Mouse (Mus musculus) megakaryocyte progenitor cell, adult 5-6 weeks (primary cell): Measurements from ENCODE around the gene Add2. TPM values are rescaled to one million over a fixed set of nuclear protein-coding genes. Genes with fewer than 3 reads are reported as not detected.
"Not testable (repeated sequence)": the region's sequence is repeated elsewhere in the genome, so short reads cannot be mapped to it uniquely, and the experiment has no call there.

Experiments
- ATAC-seq: replicated peaks from 2 replicates; pipeline ENCODE4 v1.8.0; 2016; ENCODE audit warnings: mild to moderate bottlenecking, moderate TSS enrichment, inconsistent platforms; ENCODE audit not compliant: poor library complexity
- total RNA-seq, 2 experiments: library from RNA; stranded (forward) in 1 of 2; stranded (reverse) in 1 of 2; fragments of 157-497, 149-512 nt in 1 of 2; fragments of 200-1000 nt in 1 of 2; gene quantifications; 2 replicates each; pipeline versions ENCODE4 v1.2.3 to v1.2.4; 2015 to 2017

Gene Add2
- 2.5 and 4.6 TPM in 2 replicates for total RNA-seq (2015)
- total RNA-seq (2017), result 6.7 and 8.0 TPM in 2 replicates

DNA sequence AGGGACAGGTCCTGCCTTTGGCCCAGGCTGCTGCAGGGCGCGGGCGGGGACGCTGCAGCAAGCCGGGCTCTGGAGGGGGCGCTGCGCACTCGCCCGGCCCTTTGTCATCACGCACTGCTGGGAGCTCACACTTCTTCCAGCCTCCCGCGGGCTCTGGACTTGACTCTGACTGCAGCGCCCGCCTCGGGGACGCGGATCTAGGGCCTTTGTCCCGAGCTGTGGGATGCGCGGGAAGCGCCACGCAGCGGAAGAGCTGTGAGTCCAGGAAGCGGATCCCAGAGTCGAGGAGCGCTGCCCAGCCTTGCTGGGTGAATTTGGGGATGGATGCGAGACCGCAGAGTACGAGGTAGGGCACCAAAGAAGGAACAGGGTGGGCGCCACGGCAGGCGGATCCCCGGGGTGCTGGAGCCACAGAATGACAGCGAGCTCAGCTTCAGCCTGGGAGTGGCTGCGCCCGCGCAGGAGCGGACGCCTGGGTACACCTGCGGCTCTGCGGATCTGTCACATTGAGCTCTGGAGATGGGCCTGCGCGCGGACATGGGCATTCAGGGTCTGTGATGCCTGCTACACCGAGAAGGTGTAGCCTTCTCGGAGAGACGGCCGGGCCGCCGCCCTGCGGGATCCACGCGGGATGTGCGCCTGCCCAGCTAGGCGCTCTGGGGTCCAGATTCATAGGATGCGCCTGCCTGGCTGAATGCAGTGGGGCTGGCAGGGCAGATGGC is at the start of gene Add2:
TSS of gene Add2 (plus strand) at position 81 of the 722 bp plus-strand sequence.
- ATAC-seq, result peak; percentile 46; the same call in 1 of the 2 replicates

- ATAC-seq, result not testable (repeated sequence)
Measured at GRCm38 (mm10) chr6:85978736-85979135, 49.7 kb upstream of the Add2 start.

DNA sequence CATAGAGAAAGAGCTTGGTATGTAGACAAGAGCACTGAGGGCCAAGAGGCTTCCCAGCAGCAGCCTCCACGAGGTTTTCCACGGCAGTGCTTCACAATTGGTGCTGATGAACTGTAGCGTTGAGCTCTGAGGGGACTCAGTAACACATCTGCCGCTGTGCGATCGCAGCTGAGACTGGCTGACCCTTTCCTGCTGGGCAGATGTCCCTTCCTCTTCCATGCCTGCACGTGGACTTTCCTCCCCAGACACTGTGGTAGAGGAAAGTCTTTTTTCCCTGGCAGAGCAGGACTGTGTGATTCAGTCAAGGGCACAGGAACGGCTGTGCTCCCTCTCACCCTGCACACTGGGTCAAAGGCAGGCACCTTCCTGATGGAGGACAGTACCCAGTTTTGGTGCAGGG is 44.1 kb upstream of the Add2 start:
- ATAC-seq, result no peak

GRCm38 (mm10) chr6:85989570-85989969 is 38.9 kb upstream of the Add2 start:
- ATAC-seq, result not testable (repeated sequence)

DNA sequence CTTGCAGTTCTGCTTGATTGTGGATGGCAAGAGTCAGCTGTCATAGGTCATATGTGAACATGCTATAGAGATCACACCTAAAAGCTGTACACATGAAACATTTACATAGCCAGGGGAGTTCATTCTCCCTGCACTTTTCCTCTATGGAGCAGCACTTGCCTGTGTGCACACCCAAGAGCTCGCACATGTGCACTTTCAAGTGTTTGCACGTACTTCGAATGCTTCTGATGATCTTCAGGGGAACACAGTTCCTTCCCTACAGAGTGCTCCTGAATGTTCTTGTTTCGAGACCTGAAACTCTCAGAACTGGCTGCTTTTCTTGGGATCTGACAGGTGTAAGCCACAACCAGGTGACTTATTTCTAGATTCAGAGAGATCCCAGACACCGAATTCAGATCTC is 37.7 kb upstream of the Add2 start:
- not testable (repeated sequence) for ATAC-seq

GRCm38 (mm10) chr6:86003405-86003925 is 25.0 kb upstream of the Add2 start:
- peak; percentile 53; the same call in 1 of the 2 replicates for ATAC-seq

DNA sequence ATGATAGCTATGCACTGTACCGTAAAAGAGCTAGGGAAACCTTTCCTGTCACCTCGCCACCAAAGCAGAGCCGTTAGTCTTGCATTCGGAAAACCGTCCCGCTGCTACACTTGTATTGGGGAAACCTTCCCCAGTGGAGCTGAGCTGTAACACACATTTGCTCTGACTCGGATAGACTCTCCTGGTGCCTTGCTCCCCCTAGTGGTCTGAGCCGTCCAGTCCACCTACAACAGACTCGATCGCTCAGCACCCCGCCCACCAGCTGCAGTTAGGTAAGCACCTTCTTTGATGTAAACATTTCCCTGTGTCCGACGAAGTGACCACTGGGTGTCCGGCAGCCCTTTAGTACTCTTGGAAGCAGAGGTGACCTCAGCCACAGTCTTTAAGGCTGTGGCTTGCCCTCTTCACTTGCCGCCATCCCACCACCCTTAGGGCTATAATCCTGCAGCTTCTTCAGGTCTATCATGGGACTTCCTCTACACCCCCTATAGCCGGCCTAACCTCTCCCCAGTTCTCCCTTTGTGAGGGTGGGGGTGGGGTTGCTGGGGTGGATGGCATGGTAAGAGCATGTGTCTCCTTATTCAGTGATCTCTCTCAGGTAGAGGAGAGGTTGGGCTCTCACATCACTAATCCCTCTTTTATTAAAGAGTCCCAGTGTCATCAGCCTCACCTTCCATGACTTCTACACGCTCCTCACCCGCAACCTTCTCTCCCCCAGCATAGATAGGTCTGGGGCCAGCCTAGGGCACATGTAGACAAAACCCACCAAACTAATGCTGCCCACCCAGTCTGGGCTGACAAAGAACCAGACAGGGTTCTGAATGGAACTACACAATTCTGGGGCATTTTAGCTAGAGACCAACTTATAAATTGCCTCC is 24.0 kb upstream of the Add2 start:
- peak; percentile 100 for ATAC-seq

DNA sequence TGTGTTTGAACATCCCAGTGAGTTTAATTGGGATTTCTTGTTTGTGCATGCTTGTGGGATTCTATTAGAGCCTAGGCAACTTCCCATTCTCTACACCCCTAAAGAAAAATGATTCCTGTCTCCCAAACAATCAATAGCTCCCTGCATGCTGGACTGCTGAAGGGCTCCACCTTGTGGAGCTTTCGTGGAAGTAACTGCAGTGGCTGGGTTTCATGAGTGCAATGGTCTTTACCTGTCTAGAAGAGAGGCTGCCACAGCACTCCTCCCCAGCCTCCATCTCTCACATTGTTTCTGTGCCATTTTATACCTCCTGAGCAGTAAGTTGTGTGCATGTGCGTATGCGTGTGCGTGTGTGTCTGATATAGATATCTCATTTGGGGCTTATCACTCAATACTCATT is 18.5 kb upstream of the Add2 start:
- peak; percentile 87 for ATAC-seq

- ATAC-seq, result not testable (repeated sequence)
Measured at GRCm38 (mm10) chr6:86014812-86015211, 13.7 kb upstream of the Add2 start.

DNA sequence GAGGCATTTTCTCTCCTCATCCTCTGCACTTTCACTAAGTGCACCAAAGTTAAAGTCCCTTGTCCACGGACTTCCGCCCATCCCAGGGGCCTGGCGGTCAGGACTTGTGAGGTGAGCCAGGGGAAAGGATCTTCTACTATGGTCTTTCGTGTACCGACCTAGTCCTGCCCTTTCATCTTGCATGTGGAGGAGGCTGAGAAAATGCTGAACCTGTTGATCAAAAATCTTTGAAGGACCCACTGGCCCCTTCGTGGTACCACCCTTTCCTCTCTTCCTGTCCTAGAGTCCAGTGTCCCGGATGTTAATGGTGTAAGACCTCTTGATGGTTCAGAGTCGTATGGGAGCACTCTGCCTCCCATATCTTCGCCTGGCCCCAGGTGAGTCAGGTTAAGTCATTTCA is 12.6 kb upstream of the Add2 start, which contains the start of gene Figla:
TSS of gene Figla (plus strand) at position 301 of the 400 bp plus-strand sequence.
- no peak for ATAC-seq

GRCm38 (mm10) chr6:86016793-86017350 is 11.6 kb upstream of the Add2 start:
- ATAC-seq, result no peak

DNA sequence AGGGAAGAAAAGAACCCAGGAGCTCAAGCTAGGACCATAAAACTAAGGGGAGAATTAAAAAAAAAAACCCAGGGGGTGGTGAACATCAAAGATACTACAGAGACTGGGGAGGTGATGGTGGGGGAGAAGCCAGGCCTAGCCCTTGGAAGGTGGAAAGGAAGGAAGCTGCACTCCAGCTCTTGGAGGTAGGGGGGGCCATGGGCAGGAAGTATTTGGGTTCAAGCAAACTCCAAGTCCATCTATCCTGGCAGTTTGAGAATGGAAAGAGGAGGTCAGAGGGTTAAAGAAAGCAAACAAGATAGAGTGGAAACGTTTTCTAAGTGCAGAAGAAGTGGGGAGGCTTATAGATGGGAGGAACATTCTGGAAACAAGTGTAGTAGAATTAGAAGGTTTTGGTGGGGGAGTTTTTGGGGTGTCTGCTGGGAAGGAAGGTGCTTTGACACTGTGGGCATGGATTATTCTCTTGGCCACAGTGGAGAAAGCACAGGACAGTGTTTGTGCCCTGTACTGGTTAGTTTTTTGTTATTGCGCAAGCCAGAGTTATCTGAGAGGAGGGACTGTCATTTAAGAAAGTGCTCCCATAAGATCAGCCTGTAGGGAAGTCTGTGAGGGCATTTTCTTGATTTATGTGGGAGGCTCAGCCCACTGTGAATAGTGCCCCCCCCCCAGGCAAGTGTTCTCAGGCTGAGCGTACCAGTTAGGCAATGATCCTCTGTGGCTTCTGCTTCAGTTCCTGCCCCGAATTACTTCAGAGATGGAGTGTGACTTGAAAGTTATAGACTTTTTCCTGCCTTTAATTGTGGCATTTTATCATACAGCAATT is 8.9 kb upstream of the Add2 start:
- ATAC-seq, result peak; percentile 56

DNA sequence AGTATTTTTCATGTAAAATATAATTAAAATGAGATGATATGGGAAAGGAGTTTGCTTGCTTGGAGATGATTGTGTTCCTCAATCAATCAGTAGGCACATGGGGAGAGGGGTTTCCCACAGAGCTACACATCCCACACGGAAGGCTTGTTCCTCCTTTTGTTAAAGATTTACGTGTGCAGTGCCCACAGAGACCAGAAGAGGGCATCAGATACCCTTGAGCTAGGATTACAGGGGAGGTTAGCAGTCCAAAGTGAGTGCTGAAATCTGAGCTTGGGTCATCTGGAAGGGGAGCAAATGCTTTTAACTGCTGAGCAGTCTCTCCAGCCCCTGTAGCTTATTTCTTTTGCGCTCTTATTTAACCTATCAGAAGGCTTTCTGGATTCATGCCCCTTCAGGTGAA is 7.5 kb upstream of the Add2 start:
- ATAC-seq, result peak; percentile 89

- no peak for ATAC-seq
Measured at GRCm38 (mm10) chr6:86026632-86027292, 1.7 kb upstream of the Add2 start.

GRCm38 (mm10) chr6:86028150-86028549 is 331 bp upstream of the Add2 start:
- no peak for ATAC-seq

DNA sequence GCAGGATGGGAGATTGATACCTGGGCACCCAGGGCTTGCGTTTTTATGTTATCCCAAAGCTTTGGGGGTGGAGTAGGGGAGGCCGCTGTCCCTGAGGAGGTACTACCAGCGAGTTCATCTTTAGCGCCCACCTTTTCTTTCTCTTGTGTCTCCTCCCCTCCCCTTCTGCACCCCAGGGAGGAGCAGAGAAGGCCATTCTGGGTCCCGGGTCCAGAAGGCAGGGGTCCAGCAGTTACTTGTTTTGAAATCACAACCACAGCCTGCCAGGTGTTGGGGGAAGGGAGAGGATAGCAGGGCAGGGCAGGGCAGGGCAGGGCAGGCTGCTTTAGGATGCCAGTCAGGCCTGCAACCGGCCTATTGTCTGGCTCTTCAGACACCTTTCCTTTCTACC is 837 bp downstream of the Add2 start:
- ATAC-seq, result no peak

DNA sequence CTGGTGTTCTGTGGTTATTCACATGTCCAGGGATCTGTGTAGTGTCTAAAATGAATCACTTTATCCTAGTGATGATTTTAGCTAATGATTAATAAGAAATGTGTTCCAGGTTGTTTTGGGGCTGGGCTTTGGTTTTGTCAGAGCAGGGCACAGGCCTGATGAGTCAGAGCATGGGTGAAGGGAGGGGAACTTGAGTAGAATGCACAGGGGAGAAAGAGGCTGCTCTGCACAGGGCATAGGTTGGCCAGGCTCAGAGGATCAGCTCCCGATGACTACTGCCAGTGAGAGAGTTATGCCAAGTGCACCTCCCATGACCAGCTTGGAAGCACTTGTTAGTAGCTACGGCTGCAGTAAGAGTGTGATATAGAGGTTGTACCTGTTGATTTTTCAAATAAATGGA is 3.0 kb downstream of the Add2 start:
- no peak for ATAC-seq

DNA sequence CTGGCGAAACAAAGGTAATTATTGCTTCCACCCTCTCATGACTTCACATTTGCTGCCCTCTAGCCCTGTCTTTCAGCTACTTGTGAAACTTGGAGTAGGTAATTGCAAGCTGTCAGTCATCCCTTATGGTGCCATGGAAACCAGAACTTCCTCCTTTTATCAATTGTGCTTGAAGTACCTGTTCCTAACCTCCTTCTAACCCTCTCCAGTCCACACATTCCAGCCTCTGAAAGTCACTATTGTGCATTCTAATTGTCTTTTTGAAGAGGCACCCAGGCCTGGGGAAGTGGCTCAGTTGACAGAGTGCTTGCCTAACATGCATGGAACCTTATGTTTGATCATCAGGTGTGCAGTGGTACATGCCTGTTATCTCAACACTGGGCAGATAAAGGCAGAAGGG is 5.2 kb downstream of the Add2 start:
- ATAC-seq, result no peak

DNA sequence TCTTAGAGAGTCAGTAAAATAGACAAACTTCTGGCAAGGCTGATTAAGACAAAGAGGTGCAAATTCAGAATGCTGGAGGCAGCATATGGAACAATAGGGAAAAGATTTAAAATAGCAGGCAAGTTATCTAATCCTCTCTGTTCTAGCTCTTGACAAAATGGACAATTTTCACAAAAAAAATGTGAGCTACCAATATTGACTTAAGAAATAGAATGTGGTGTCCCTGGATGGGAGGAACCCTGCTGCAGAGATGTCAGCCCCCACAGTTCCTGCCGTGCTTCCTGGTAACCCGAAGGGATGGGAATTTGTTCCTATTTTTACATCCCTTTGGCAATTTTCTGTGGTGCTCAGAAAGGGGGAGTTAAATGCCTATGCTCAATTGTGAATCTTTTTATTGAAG is 10.4 kb downstream of the Add2 start:
- no peak for ATAC-seq

DNA sequence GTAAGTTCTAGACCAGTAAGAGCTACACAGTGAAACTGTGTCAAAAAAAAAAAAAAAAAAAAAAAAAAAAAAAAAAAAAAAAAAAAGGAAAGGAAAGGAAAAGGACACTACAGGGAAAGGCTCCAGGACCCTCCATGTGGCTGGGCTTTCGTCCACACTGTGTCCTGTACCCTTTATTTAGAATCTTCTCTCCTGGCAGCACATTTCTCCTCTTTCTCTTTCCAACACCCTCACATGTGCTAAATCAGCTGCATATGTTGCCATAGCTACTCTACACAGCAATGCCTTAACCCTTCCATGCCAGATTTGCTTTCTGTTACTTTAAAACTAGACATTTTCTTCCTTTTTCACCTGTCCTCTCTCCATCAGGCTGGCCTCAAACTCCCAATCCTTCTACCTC is 11.7 kb downstream of the Add2 start:
- no peak for ATAC-seq
